Mouse (Mus musculus) mouse trophoblast stem cell (cell line): ENCODE data around the gene Mpdu1.
"Not testable (repeated sequence)": the region's sequence is repeated elsewhere in the genome, so short reads cannot be mapped to it uniquely, and the experiment has no call there.

Experiments used
- in situ Hi-C, 2 experiments: fragments of 300-500 bp; cut with MseI, MboI; formaldehyde crosslinking; loops; 2 replicates in 1 of 2; 3 replicates in 1 of 2; pipeline ENCODE4 v1.15.1; 2025

The Mpdu1 gene

GRCm38 (mm10) chr11:69665961-69666664 is 3.7 kb upstream of the Mpdu1 start, which contains the start of gene Cd68:
Cd68 (minus strand) TSS chr11:69666153.
- in situ Hi-C loops: no loop called here

GRCm38 (mm10) chr11:69665457-69665960 is 3.1 kb upstream of the Mpdu1 start:
- in situ Hi-C loops: no loop called here

- in situ Hi-C loops: no loop called here
Observed at GRCm38 (mm10) chr11:69664841-69665240, 2.4 kb upstream of the Mpdu1 start.

- in situ Hi-C loops: no loop called here
Observed at GRCm38 (mm10) chr11:69663795-69664194, 1.4 kb upstream of the Mpdu1 start.

GRCm38 (mm10) chr11:69662967-69663671 is 677 bp upstream of the Mpdu1 start:
- in situ Hi-C loops: no loop called here

- in situ Hi-C loops: no loop called here
Observed at GRCm38 (mm10) chr11:69661221-69661881, 1.1 kb downstream of the Mpdu1 start.

GRCm38 (mm10) chr11:69657462-69657881 is 5.0 kb downstream of the Mpdu1 start:
- in situ Hi-C loops: no loop called here

GRCm38 (mm10) chr11:69656617-69657461 is 5.6 kb downstream of the Mpdu1 start:
- in situ Hi-C loops: no loop called here

GRCm38 (mm10) chr11:69656065-69656455 is 6.4 kb downstream of the Mpdu1 start:
- in situ Hi-C loops: no loop called here

- in situ Hi-C loops: no loop called here
Observed at GRCm38 (mm10) chr11:69655264-69656064, 7.0 kb downstream of the Mpdu1 start, which contains the start of gene Sox15. Sox15 (plus strand) TSS chr11:69655314.

GRCm38 (mm10) chr11:69654760-69655159 is 7.7 kb downstream of the Mpdu1 start:
- in situ Hi-C loops: no loop called here

GRCm38 (mm10) chr11:69653399-69653798 is 9.0 kb downstream of the Mpdu1 start:
- in situ Hi-C loops: no loop called here

GRCm38 (mm10) chr11:69645860-69646259 is 16.6 kb downstream of the Mpdu1 start:
- in situ Hi-C loops: no loop called here

GRCm38 (mm10) chr11:69635471-69635870 is 27.0 kb downstream of the Mpdu1 start:
- in situ Hi-C loops: no loop called here

- in situ Hi-C loops: no loop called here
Observed at GRCm38 (mm10) chr11:69633128-69633866, 29.1 kb downstream of the Mpdu1 start.

- in situ Hi-C loops: no loop called here
Observed at GRCm38 (mm10) chr11:69632284-69633089, 30.0 kb downstream of the Mpdu1 start, which contains the start of gene Fxr2. Fxr2 (plus strand) TSS chr11:69632990.

- in situ Hi-C loops: no loop called here
Observed at GRCm38 (mm10) chr11:69629802-69630201, 32.6 kb downstream of the Mpdu1 start.

- in situ Hi-C loops: no loop called here
Observed at GRCm38 (mm10) chr11:69628286-69628685, 34.2 kb downstream of the Mpdu1 start.

GRCm38 (mm10) chr11:69624339-69624738 is 38.1 kb downstream of the Mpdu1 start:
- in situ Hi-C loops: not testable (repeated sequence)
